7 mouse cellular contexts compared by ENCODE assay signal in genomic region chr4:138456536-138456935, GRCm38 (mm10). TPM values are rescaled to one million over a fixed set of nuclear protein-coding genes. Genes with fewer than 3 reads are reported as not detected.
DNase-seq lines count a peak whose midpoint lies in the region; ATAC-seq lines count a peak whose summit lies in the region.

No protein-coding gene starts in this region.

- peaks cover 3% of the 10 kb centered on the region; the same call in 1 of the 2 replicates for H3K27me3 ChIP-seq in lung, embryonic 16.5 days (ENCODE audit: control insufficient read depth, insufficient read depth, low read depth, low read length)
- H3K27me3 ChIP-seq in forebrain, embryonic 10.5 days (ENCODE audit: poor library complexity, severe bottlenecking) = peaks cover 95% of the 10 kb centered on the region
- peaks cover 84% of the 10 kb centered on the region for H3K27me3 ChIP-seq in limb, embryonic 12.5 days
- H3K27me3 ChIP-seq in splenic B cell, adult 2 months (ENCODE audit: control insufficient read depth, insufficient read depth, low read length, poor library complexity, severe bottlenecking) = no peaks in the 10 kb centered on the region; the same call in 1 of the 2 replicates

- no peak for DNase-seq in lung, adult 18-20 months
- DNase-seq in forebrain, embryonic 10.5 days (ENCODE audit: extremely low spot score, low spot score) = no peak
- peak; percentile 37 for DNase-seq in splenic B cell, adult 2 months (ENCODE audit: low read depth, low spot score)
- no peak for DNase-seq in cerebellum, postnatal 25 days
- no peak for DNase-seq in ovary, postnatal 36 days (ENCODE audit: low spot score)

- H3K4me3 ChIP-seq in lung, embryonic 16.5 days (ENCODE audit: low read length) = peak overlapping the region; percentile 81
- H3K4me3 ChIP-seq in forebrain, embryonic 10.5 days = peak overlapping the region; percentile 87
- H3K4me3 ChIP-seq in limb, embryonic 12.5 days (replicated peaks) = peak overlapping the region; percentile 82

- H3K36me3 ChIP-seq in lung, embryonic 16.5 days (ENCODE audit: control insufficient read depth, insufficient read depth, low read length) = no peaks in the 10 kb centered on the region
- no peaks in the 10 kb centered on the region for H3K36me3 ChIP-seq in forebrain, embryonic 10.5 days (replicated peaks)
- no peaks in the 10 kb centered on the region for H3K36me3 ChIP-seq in limb, embryonic 12.5 days
- H3K36me3 ChIP-seq in splenic B cell, adult 2 months (ENCODE audit: control insufficient read depth, insufficient read depth, low read length, poor library complexity, severe bottlenecking) = no peaks in the 10 kb centered on the region

- no peak overlapping the region for H3K27ac ChIP-seq in lung, embryonic 16.5 days (ENCODE audit: low read length)
- peak overlapping the region; percentile 88 for H3K27ac ChIP-seq in forebrain, embryonic 10.5 days
- no peak overlapping the region for H3K27ac ChIP-seq in limb, embryonic 12.5 days

- peaks cover 17% of the 10 kb centered on the region for H3K4me1 ChIP-seq in lung, embryonic 16.5 days (replicated peaks; ENCODE audit: control insufficient read depth, insufficient read depth, low read length)
- peaks cover 60% of the 10 kb centered on the region for H3K4me1 ChIP-seq in forebrain, embryonic 10.5 days
- peaks cover 25% of the 10 kb centered on the region for H3K4me1 ChIP-seq in limb, embryonic 12.5 days (replicated peaks)

- H3K9ac ChIP-seq in lung, embryonic 16.5 days (ENCODE audit: low read length) = peak overlapping the region; percentile 84
- no peak overlapping the region; the same call in 1 of the 2 replicates for H3K9ac ChIP-seq in limb, embryonic 12.5 days (replicated peaks)

- H3K9me3 ChIP-seq in lung, embryonic 16.5 days (ENCODE audit: control insufficient read depth, low read length) = no peaks in the 10 kb centered on the region
- no peaks in the 10 kb centered on the region for H3K9me3 ChIP-seq in forebrain, embryonic 10.5 days
- H3K9me3 ChIP-seq in limb, embryonic 12.5 days = no peaks in the 10 kb centered on the region

- H3K4me2 ChIP-seq in lung, embryonic 16.5 days (ENCODE audit: low read depth, low read length) = peak overlapping the region; percentile 80
- peak overlapping the region; percentile 97 for H3K4me2 ChIP-seq in limb, embryonic 12.5 days

- no peak for ATAC-seq in lung, embryonic 16.5 days (ENCODE audit: low read depth)
- no peak for ATAC-seq in limb, embryonic 12.5 days (ENCODE audit: insufficient number of reproducible peaks, insufficient read depth, low FRiP score, low TSS enrichment, low read depth)

- 14% methylated on average over 8 of the region's 8 CpGs for WGBS in lung, embryonic 16.5 days
- WGBS in forebrain, embryonic 10.5 days = 6% methylated on average over 8 of the region's 8 CpGs
- 13% methylated on average over 8 of the region's 8 CpGs for WGBS in limb, embryonic 12.5 days

RNA-seq across cellular contexts. Expression of gene Camk2n1, which starts 2.4 kb away (rescaled TPM):
- 2.5 and 2.9 TPM in 2 replicates for polyA plus RNA-seq in lung, embryonic 16.5 days (2015; fragmentation: Nextera tagmentation; extraction: Ambion mirVana)
- 0.96 and 0.98 TPM in 2 replicates for polyA plus RNA-seq in forebrain, embryonic 10.5 days (2016; fragmentation: Nextera tagmentation; extraction: Ambion mirVana)
- 1.2 and 1.6 TPM in 2 replicates for polyA plus RNA-seq in limb, embryonic 12.5 days (2016; fragmentation: Nextera tagmentation; extraction: Ambion mirVana)

RNA-seq across cellular contexts. Expression of gene Mul1, which starts 22.1 kb away (rescaled TPM):
- polyA plus RNA-seq in lung, embryonic 16.5 days (2015; fragmentation: Nextera tagmentation; extraction: Ambion mirVana) = 16.8 and 18.2 TPM in 2 replicates
- 21.2 and 22.7 TPM in 2 replicates for polyA plus RNA-seq in forebrain, embryonic 10.5 days (2016; fragmentation: Nextera tagmentation; extraction: Ambion mirVana)
- polyA plus RNA-seq in limb, embryonic 12.5 days (2016; fragmentation: Nextera tagmentation; extraction: Ambion mirVana) = 15.4 and 20.8 TPM in 2 replicates
